Comparison of ENCODE assay signal across 15 mouse cellular contexts in the genomic region with DNA sequence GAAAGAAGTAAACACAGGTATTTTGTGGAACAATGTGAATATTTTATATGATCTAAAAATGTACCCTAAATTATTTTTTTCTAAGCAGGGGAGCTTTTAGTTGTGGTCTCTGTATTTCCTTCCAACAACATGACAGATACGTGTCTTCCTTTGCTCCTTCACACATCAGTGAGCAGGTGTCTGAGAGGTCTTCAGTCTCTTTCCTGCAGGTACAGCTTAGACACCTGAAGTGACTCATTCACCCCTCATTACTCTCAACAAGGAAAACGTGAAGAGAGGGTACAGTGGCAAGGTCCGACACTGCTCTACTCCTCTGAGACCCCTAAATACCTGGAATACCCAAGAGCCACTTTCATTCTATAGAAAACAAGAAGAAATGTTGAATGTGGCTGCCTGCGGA.
"Had no signal": no experiment of that assay in that cellular context is flagged by ENCODE, and none has a peak within 500 bp of the region (broad histone marks: within the 10 kb centered on the region; RNA-seq: fewer than 3 reads in every experiment).

No protein-coding gene starts in this region.

- ATAC-seq: intestine, postnatal 0 days; liver, postnatal 0 days; midbrain, embryonic 16.5 days had no signal

- DNase-seq: kidney, adult 8-10 months; kidney, postnatal 25 days; layer of hippocampus, adult 9-11 months; layer of hippocampus, postnatal 36 days; liver; liver, embryonic 13.5 days; liver, postnatal 0 days; right cerebral cortex, adult 18-20 months; right cerebral cortex, postnatal 25 days had no signal

- H3K27me3 ChIP-seq: limb, embryonic 12.5 days; liver, embryonic 13.5 days; midbrain, embryonic 12.5 days; neural tube, embryonic 15.5 days had no signal

- H3K4me1 ChIP-seq: limb, embryonic 12.5 days; midbrain, embryonic 12.5 days; neural tube, embryonic 15.5 days had no signal

- H3K27ac ChIP-seq: limb, embryonic 12.5 days; liver, embryonic 13.5 days; midbrain, embryonic 12.5 days; neural tube, embryonic 15.5 days; stomach, postnatal 0 days had no signal

- H3K36me3 ChIP-seq: limb, embryonic 12.5 days; liver, embryonic 13.5 days; midbrain, embryonic 12.5 days; neural tube, embryonic 15.5 days had no signal

- H3K4me3 ChIP-seq: limb, embryonic 12.5 days; liver, embryonic 13.5 days; midbrain, embryonic 12.5 days; neural tube, embryonic 15.5 days had no signal

- H3K9me3 ChIP-seq: limb, embryonic 12.5 days; liver, embryonic 13.5 days; midbrain, embryonic 12.5 days; neural tube, embryonic 15.5 days had no signal

- H3K4me2 ChIP-seq: limb, embryonic 12.5 days; liver, embryonic 13.5 days; midbrain, embryonic 12.5 days; neural tube, embryonic 15.5 days had no signal

- H3K9ac ChIP-seq: limb, embryonic 12.5 days; liver, embryonic 13.5 days; liver, postnatal 0 days; midbrain, embryonic 12.5 days; neural tube, embryonic 15.5 days had no signal
